Mouse (Mus musculus): ENCODE measurements at regions not wholly inside any gene's neighbourhood (a gene's known extent, or its start where the extent isn't known, plus 50 kb on each side); places are given as distances from the start of the nearest gene placed in this dataset.

DNA sequence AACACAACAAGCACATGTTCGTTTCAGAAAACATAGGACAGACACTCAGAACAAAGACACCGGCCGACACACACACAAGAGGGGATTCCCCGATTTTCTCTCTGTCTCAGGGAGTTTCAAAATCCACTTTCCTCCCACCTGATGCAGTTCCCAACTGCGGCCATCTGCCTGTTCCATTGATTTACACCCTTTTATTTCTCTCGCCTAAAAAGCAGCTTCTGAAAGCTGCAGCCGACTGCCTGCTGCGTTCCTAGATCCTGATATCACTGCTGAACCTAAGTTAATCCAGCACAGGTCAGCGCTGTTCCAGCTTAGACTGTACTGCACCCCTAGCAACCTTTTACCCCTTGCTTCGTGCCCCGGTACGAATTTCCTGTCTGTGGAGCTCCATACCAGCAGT, 237.0 kb downstream of the Impad1 start:
- Histone ChIP-seq H3K27ac (ENCODE audit: low read length) (no peak overlapping the region), H3K9me3 (replicated peaks; ENCODE audit: control insufficient read depth, low read length) (peaks cover 2% of the 10 kb centered on the region; the same call in 1 of the 2 replicates), H3K27me3 (ENCODE audit: control insufficient read depth, insufficient read depth, low read length) (no peaks in the 10 kb centered on the region), H3K4me2 (ENCODE audit: low read depth, low read length) (no peak overlapping the region), H3K9ac (ENCODE audit: low read length) (no peak overlapping the region), H3K36me3 (ENCODE audit: control insufficient read depth, insufficient read depth) (no peaks in the 10 kb centered on the region), H3K4me3 (ENCODE audit: low read length) (no peak overlapping the region), H3K4me1 (ENCODE audit: control insufficient read depth, insufficient read depth, low read length) (no peaks in the 10 kb centered on the region)
- WGBS = 63% methylated on average over 12 of the region's 12 CpGs
- no peak for ATAC-seq (replicated peaks; ENCODE audit: extremely low read depth, insufficient read depth, low FRiP score)

DNA sequence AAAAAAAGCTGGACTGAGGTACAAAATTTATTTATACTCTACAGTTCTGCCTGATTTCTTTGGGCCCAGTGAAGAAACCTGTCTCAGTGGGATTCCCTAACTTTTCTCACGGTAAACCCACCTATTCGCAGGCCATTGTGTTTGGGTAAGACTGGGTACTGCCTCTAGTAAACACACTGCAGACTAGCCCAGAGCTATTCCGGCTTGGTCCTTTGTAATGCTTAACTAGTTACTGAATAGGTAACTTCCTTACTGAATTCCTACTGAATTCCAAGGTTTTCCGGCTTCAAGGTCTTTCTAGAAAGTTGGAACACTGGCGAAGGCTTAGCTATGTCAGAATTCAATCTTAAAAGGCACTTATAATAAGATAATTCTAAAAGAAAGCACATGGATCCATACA, 242.9 kb downstream of the Impad1 start:
- 85% methylated on average over 5 of the region's 5 CpGs for WGBS
- no peaks in the 10 kb centered on the region for H3K4me1 ChIP-seq (ENCODE audit: control insufficient read depth, insufficient read depth, low read length)
- H3K4me3 ChIP-seq (ENCODE audit: low read length) = no peak overlapping the region
- ATAC-seq (replicated peaks; ENCODE audit: extremely low read depth, insufficient read depth, low FRiP score) = no peak
- H3K4me2 ChIP-seq (ENCODE audit: low read depth, low read length) = no peak overlapping the region
- peaks cover 2% of the 10 kb centered on the region; the same call in 1 of the 2 replicates for H3K9me3 ChIP-seq (replicated peaks; ENCODE audit: control insufficient read depth, low read length)
- no peaks in the 10 kb centered on the region for H3K36me3 ChIP-seq (ENCODE audit: control insufficient read depth, insufficient read depth)
- H3K27me3 ChIP-seq (ENCODE audit: control insufficient read depth, insufficient read depth, low read length) = no peaks in the 10 kb centered on the region
- no peak overlapping the region for H3K27ac ChIP-seq (ENCODE audit: low read length)
- H3K9ac ChIP-seq (ENCODE audit: low read length) = no peak overlapping the region

DNA sequence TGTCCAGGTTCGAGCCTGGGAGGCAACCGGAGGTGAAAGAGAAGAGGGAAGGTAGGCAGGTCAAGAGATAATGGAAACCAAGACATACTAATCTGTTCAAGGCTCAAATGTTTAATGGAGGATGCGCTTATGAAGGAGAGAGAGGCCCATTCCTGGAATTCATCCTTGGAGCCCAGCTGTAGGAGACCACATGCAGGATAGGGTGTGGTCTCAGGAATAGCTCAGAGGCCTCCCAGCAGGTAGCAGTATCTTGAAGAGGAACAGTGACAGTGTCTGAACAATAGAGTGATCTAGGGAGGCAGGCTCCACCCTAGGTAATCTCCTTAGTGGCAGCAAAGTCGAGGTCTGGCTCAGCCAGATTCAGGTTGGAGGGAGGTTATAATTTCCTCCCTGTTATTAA, 243.3 kb downstream of the Impad1 start:
- peaks cover 2% of the 10 kb centered on the region; the same call in 1 of the 2 replicates for H3K9me3 ChIP-seq (replicated peaks; ENCODE audit: control insufficient read depth, low read length)
- no peak overlapping the region for H3K9ac ChIP-seq (ENCODE audit: low read length)
- H3K4me2 ChIP-seq (ENCODE audit: low read depth, low read length) = no peak overlapping the region
- 73% methylated on average over 4 of the region's 4 CpGs for WGBS
- H3K27me3 ChIP-seq (ENCODE audit: control insufficient read depth, insufficient read depth, low read length) = no peaks in the 10 kb centered on the region
- H3K36me3 ChIP-seq (ENCODE audit: control insufficient read depth, insufficient read depth) = no peaks in the 10 kb centered on the region
- no peak overlapping the region for H3K4me3 ChIP-seq (ENCODE audit: low read length)
- ATAC-seq (replicated peaks; ENCODE audit: extremely low read depth, insufficient read depth, low FRiP score) = no peak
- H3K4me1 ChIP-seq (ENCODE audit: control insufficient read depth, insufficient read depth, low read length) = no peaks in the 10 kb centered on the region
- H3K27ac ChIP-seq (ENCODE audit: low read length) = no peak overlapping the region

DNA sequence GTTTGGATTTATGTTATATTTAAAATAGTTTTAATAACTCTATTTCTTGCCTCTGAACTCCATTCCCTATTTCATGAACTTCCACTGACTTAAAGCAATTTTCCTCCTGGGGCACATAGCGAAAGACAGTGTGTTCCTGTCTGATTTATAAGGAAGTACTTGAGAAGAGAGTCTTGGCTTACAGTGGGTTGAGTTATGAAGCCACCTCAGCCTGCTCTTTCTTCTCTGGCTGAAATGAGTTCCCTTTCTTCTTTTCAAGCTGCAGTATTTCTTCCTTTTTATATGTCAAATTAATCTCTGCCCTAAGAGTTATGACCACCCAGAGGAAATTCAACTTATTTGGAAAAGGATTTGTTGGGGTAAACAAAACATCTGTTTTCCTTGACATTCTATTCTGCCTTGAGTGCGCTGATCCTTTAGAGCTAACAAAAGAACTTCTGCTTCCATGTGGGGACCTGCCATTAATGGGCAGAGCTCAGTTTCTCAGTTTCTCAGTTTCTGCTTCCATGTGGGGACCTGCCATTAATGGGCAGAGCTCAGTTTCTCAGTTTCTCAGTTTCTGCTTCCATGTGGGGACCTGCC, 255.9 kb downstream of the Impad1 start:
- H3K4me3 ChIP-seq (ENCODE audit: low read length) = no peak overlapping the region
- H3K9ac ChIP-seq (ENCODE audit: low read length) = no peak overlapping the region
- H3K4me2 ChIP-seq (ENCODE audit: low read depth, low read length) = no peak overlapping the region
- 74% methylated on average over 2 of the region's 2 CpGs for WGBS
- H3K9me3 ChIP-seq (replicated peaks; ENCODE audit: control insufficient read depth, low read length) = no peaks in the 10 kb centered on the region
- no peak overlapping the region for H3K27ac ChIP-seq (ENCODE audit: low read length)
- H3K36me3 ChIP-seq (ENCODE audit: control insufficient read depth, insufficient read depth) = no peaks in the 10 kb centered on the region
- H3K27me3 ChIP-seq (ENCODE audit: control insufficient read depth, insufficient read depth, low read length) = no peaks in the 10 kb centered on the region
- ATAC-seq (replicated peaks; ENCODE audit: extremely low read depth, insufficient read depth, low FRiP score) = no peak
- H3K4me1 ChIP-seq (ENCODE audit: control insufficient read depth, insufficient read depth, low read length) = no peaks in the 10 kb centered on the region

DNA sequence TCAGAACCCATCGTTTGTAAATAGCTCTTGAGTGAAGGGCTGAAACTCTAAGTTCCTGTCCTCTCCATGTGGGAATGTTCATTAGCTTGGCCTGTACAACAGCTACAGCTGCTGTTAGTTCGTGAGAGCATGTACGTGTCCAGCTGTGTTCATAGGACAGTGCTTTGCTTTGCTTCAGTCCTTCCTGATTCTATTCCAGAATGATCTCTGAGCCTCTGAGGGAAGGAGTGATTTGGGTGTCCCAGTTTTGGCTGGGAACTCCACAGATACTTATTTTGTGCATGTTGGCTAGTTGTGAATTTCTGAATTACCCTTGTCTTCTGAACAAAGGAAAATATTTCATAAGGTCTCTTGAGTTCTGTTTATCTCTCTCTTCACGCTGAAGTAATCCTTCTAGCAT, 261.0 kb downstream of the Impad1 start:
- Histone ChIP-seq H3K27ac (ENCODE audit: low read length) (no peak overlapping the region), H3K4me3 (ENCODE audit: low read length) (no peak overlapping the region), H3K9me3 (replicated peaks; ENCODE audit: control insufficient read depth, low read length) (no peaks in the 10 kb centered on the region), H3K27me3 (ENCODE audit: control insufficient read depth, insufficient read depth, low read length) (no peaks in the 10 kb centered on the region), H3K4me2 (ENCODE audit: low read depth, low read length) (no peak overlapping the region), H3K4me1 (ENCODE audit: control insufficient read depth, insufficient read depth, low read length) (no peaks in the 10 kb centered on the region), H3K36me3 (ENCODE audit: control insufficient read depth, insufficient read depth) (no peaks in the 10 kb centered on the region), H3K9ac (ENCODE audit: low read length) (no peak overlapping the region)
- WGBS = 64% methylated on average over 4 of the region's 4 CpGs
- no peak for ATAC-seq (replicated peaks; ENCODE audit: extremely low read depth, insufficient read depth, low FRiP score)

DNA sequence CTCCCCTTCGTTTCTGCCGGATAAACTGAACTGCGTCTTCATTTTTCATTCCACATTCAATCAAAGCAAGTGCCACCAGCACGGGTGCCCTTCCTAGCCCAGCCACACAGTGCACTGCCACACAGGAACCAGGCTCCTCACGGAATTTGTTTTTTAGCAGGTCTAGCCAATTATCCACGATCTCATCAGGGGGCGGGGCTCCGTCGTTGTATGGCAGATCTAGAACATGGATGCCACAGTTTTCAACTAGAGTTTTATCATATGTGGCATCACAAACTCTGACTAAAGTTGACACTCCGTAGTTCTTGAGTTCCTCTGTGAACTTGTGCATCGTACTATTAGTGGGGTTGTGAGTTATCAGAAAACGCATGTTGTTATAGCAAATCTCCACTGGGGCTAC, 264.8 kb downstream of the Impad1 start:
- Histone ChIP-seq H3K27ac (ENCODE audit: low read length) (no peak overlapping the region), H3K4me2 (ENCODE audit: low read depth, low read length) (no peak overlapping the region), H3K9ac (ENCODE audit: low read length) (no peak overlapping the region), H3K4me3 (ENCODE audit: low read length) (no peak overlapping the region), H3K36me3 (ENCODE audit: control insufficient read depth, insufficient read depth) (no peaks in the 10 kb centered on the region), H3K27me3 (ENCODE audit: control insufficient read depth, insufficient read depth, low read length) (no peaks in the 10 kb centered on the region), H3K4me1 (ENCODE audit: control insufficient read depth, insufficient read depth, low read length) (no peaks in the 10 kb centered on the region), H3K9me3 (replicated peaks; ENCODE audit: control insufficient read depth, low read length) (no peaks in the 10 kb centered on the region)
- no peak for ATAC-seq (replicated peaks; ENCODE audit: extremely low read depth, insufficient read depth, low FRiP score)
- WGBS = 84% methylated on average over 12 of the region's 12 CpGs

DNA sequence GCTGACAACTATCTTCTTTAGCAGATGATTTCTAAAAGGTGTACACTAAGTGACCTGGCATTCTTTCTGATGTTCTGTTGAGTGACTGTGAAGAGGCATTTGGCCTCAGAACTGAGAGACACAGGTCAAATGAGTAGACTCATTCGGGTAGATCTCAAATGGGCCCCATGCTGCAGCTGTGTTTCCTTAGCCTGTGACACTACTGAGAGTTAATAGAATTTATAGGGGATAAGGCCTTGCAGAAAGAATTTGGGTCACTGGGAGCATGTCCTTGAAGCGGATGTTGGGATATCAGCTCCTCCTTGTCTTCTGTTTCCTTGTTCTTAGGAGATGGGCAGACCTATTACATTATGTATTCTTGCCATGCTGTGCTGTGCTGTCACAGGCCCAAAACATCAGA, 271.4 kb downstream of the Impad1 start:
- Histone ChIP-seq H3K27me3 (ENCODE audit: control insufficient read depth, insufficient read depth, low read length) (no peaks in the 10 kb centered on the region), H3K36me3 (ENCODE audit: control insufficient read depth, insufficient read depth) (no peaks in the 10 kb centered on the region), H3K9ac (ENCODE audit: low read length) (no peak overlapping the region), H3K4me1 (ENCODE audit: control insufficient read depth, insufficient read depth, low read length) (no peaks in the 10 kb centered on the region), H3K4me3 (ENCODE audit: low read length) (no peak overlapping the region), H3K9me3 (replicated peaks; ENCODE audit: control insufficient read depth, low read length) (no peaks in the 10 kb centered on the region; the same call in 1 of the 2 replicates), H3K27ac (ENCODE audit: low read length) (no peak overlapping the region), H3K4me2 (ENCODE audit: low read depth, low read length) (no peak overlapping the region)
- ATAC-seq (replicated peaks; ENCODE audit: extremely low read depth, insufficient read depth, low FRiP score) = no peak
- WGBS = 58% methylated on average over 2 of the region's 2 CpGs

DNA sequence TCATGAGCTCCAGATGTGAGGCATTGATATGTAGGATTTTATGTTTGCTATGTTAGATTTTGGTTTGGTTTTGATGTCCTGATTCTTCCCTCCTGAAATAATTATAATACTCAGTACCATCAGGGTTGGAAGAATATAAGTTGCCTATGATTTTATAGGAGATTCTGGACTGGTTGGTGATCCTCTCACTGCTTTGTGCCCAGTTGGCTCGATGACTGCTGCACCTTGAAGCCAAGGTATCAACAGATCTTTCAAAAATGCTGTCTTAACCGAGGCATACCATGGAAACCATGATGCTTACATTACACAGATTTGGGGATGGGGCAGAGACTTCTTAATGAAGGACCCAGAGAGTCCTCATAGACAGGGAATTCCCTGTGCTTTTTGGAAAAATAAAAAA, 274.4 kb downstream of the Impad1 start:
- H3K9ac ChIP-seq (ENCODE audit: low read length) = no peak overlapping the region
- H3K4me3 ChIP-seq (ENCODE audit: low read length) = no peak overlapping the region
- no peak for ATAC-seq (replicated peaks; ENCODE audit: extremely low read depth, insufficient read depth, low FRiP score)
- H3K36me3 ChIP-seq (ENCODE audit: control insufficient read depth, insufficient read depth) = no peaks in the 10 kb centered on the region
- no peak overlapping the region for H3K27ac ChIP-seq (ENCODE audit: low read length)
- H3K4me2 ChIP-seq (ENCODE audit: low read depth, low read length) = no peak overlapping the region
- H3K9me3 ChIP-seq (replicated peaks; ENCODE audit: control insufficient read depth, low read length) = no peaks in the 10 kb centered on the region; the same call in 1 of the 2 replicates
- no peaks in the 10 kb centered on the region for H3K4me1 ChIP-seq (ENCODE audit: control insufficient read depth, insufficient read depth, low read length)
- H3K27me3 ChIP-seq (ENCODE audit: control insufficient read depth, insufficient read depth, low read length) = no peaks in the 10 kb centered on the region
- WGBS = 64% methylated on average over 2 of the region's 2 CpGs

DNA sequence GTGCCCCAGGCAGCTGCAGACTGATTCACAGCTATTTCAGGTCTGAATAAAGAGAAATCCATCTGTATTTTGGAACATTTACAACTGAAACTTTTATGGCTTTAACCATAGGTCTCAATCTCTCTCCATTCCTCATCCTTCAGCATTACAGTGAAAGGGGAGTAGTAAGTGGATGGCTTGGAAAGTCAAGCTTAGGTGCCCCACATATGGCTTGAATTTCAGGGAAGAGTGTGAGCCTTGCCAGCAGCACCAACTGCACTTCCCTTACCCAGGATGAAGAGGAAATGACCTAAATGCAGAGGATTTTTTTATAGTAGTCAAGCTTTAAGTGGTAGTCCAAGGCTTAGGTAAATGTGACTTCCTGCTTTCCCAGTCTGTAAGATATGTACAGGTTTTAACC, 279.8 kb downstream of the Impad1 start:
- Histone ChIP-seq H3K4me1 (ENCODE audit: control insufficient read depth, insufficient read depth, low read length) (no peaks in the 10 kb centered on the region), H3K9ac (ENCODE audit: low read length) (no peak overlapping the region), H3K27ac (ENCODE audit: low read length) (no peak overlapping the region), H3K36me3 (ENCODE audit: control insufficient read depth, insufficient read depth) (no peaks in the 10 kb centered on the region), H3K4me3 (ENCODE audit: low read length) (no peak overlapping the region), H3K9me3 (replicated peaks; ENCODE audit: control insufficient read depth, low read length) (no peaks in the 10 kb centered on the region; the same call in 1 of the 2 replicates), H3K4me2 (ENCODE audit: low read depth, low read length) (no peak overlapping the region), H3K27me3 (ENCODE audit: control insufficient read depth, insufficient read depth, low read length) (no peaks in the 10 kb centered on the region)
- no peak for ATAC-seq (replicated peaks; ENCODE audit: extremely low read depth, insufficient read depth, low FRiP score)
